In the genomic region with DNA sequence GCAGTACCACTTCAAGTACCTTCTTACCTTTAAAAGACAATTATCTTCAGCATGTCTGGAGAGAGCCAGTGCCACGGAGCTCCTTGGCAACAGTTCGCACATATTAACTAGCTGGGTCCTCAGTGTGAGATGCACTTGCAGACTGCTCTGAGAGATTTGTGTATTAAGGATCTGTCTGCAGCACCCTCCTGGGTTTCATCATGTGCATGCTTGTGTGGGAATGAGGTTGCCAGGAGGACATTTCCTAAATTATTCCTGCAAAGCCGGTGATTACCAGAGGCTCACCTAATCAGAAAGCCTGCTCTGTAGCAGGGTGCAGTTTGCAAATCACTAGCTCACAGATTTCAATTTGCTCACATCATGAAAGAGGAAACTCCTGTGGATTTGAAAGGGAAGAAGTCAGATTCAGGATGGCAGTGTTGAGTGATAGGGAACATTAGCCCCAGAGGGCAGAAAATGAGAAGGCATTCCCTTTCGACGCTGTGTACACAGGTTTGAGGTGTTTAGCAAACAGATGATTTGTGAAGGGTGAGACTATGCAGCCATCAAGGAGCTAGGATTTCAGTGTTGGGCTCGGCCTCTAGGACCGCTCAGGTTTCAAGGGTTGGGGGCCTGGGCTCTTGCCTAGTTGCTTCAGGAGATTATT, we compare ENCODE assay signal across 16 mouse cellular contexts.
DNase-seq lines count a peak whose midpoint lies in the region; ATAC-seq lines count a peak whose summit lies in the region.
"Had no signal": no experiment of that assay in that cellular context is flagged by ENCODE, and none has a peak within 500 bp of the region (broad histone marks: within the 10 kb centered on the region; RNA-seq: fewer than 3 reads in every experiment).

No protein-coding gene starts in this region.

- no peak overlapping the region for H3K4me3 ChIP-seq in midbrain, embryonic 14.5 days (replicated peaks; ENCODE audit: low read depth, low read length)
- no peak overlapping the region for H3K4me3 ChIP-seq in midbrain, embryonic 11.5 days (ENCODE audit: low read depth, low read length)
- no peak overlapping the region for H3K4me3 ChIP-seq in hindbrain, embryonic 15.5 days
- H3K4me3 ChIP-seq: liver, embryonic 15.5 days; myocyte had no signal

- 41% methylated on average over 7 of the region's 7 CpGs for WGBS in midbrain, embryonic 14.5 days
- WGBS in midbrain, embryonic 11.5 days, result 53% methylated on average over 7 of the region's 7 CpGs
- 35% methylated on average over 7 of the region's 7 CpGs for WGBS in hindbrain, embryonic 15.5 days

- no peaks in the 10 kb centered on the region for H3K9me3 ChIP-seq in midbrain, embryonic 14.5 days (ENCODE audit: control insufficient read depth, low read length)
- H3K9me3 ChIP-seq in midbrain, embryonic 11.5 days (ENCODE audit: control insufficient read depth, low read length), result no peaks in the 10 kb centered on the region
- H3K9me3 ChIP-seq in hindbrain, embryonic 15.5 days, result no peaks in the 10 kb centered on the region
- H3K9me3 ChIP-seq: liver, embryonic 15.5 days had no signal

- peak overlapping the region; percentile 67 for H3K27ac ChIP-seq in midbrain, embryonic 14.5 days (replicated peaks; ENCODE audit: low read depth, low read length)
- H3K27ac ChIP-seq in midbrain, embryonic 11.5 days (ENCODE audit: low read depth, low read length), result no peak overlapping the region
- peak overlapping the region; percentile 63 for H3K27ac ChIP-seq in hindbrain, embryonic 15.5 days (replicated peaks)
- H3K27ac ChIP-seq: liver, embryonic 15.5 days; macrophage had no signal

- peaks cover 3% of the 10 kb centered on the region; the same call in 1 of the 2 replicates for H3K4me1 ChIP-seq in midbrain, embryonic 14.5 days (ENCODE audit: control insufficient read depth, insufficient read depth, low read length)
- peaks cover 6% of the 10 kb centered on the region; the same call in 1 of the 2 replicates for H3K4me1 ChIP-seq in midbrain, embryonic 11.5 days (ENCODE audit: control insufficient read depth, insufficient read depth, low read length)
- H3K4me1 ChIP-seq in hindbrain, embryonic 15.5 days (replicated peaks), result peaks cover 14% of the 10 kb centered on the region
- H3K4me1 ChIP-seq: liver, embryonic 15.5 days had no signal

- no peaks in the 10 kb centered on the region for H3K36me3 ChIP-seq in midbrain, embryonic 14.5 days (ENCODE audit: control insufficient read depth, insufficient read depth, low read length)
- no peaks in the 10 kb centered on the region for H3K36me3 ChIP-seq in midbrain, embryonic 11.5 days (ENCODE audit: control insufficient read depth, insufficient read depth, low read length)
- H3K36me3 ChIP-seq in hindbrain, embryonic 15.5 days, result no peaks in the 10 kb centered on the region
- H3K36me3 ChIP-seq: G1E; liver, embryonic 15.5 days had no signal

- no peak overlapping the region for H3K4me2 ChIP-seq in midbrain, embryonic 14.5 days (ENCODE audit: low read length)
- no peak overlapping the region for H3K4me2 ChIP-seq in midbrain, embryonic 11.5 days
- H3K4me2 ChIP-seq in hindbrain, embryonic 15.5 days, result no peak overlapping the region
- H3K4me2 ChIP-seq: liver, embryonic 15.5 days had no signal

- no peaks in the 10 kb centered on the region for H3K27me3 ChIP-seq in midbrain, embryonic 14.5 days (ENCODE audit: control insufficient read depth, insufficient read depth, low read length)
- H3K27me3 ChIP-seq in midbrain, embryonic 11.5 days (ENCODE audit: control insufficient read depth, insufficient read depth, low read length), result no peaks in the 10 kb centered on the region
- H3K27me3 ChIP-seq in hindbrain, embryonic 15.5 days, result no peaks in the 10 kb centered on the region
- H3K27me3 ChIP-seq: liver, embryonic 15.5 days had no signal

- ATAC-seq in midbrain, embryonic 14.5 days (ENCODE audit: low FRiP score, low TSS enrichment), result no peak
- no peak for ATAC-seq in midbrain, embryonic 11.5 days (ENCODE audit: low FRiP score)
- peak; percentile 78 for ATAC-seq in hindbrain, embryonic 15.5 days (ENCODE audit: low FRiP score, low read depth)
- ATAC-seq: inflammation-experienced regulatory T-cells, adult 6 months had no signal

- peak; percentile 66 for DNase-seq in heart, adult 11 months
- no peak for DNase-seq in heart, adult 9 months (ENCODE audit: low spot score in 2 of 2)
- peak; percentile 59 for DNase-seq in midbrain, embryonic 14.5 days
- no peak for DNase-seq in midbrain, embryonic 11.5 days (ENCODE audit: low spot score, missing footprints)
- DNase-seq in gastrocnemius, postnatal 10 days, result no peak
- DNase-seq in urinary bladder, postnatal 36 days (ENCODE audit: low spot score in 2 of 2), result no peak
- no peak for DNase-seq in right cerebral cortex, adult 2 months (ENCODE audit: low spot score in 2 of 2)
- DNase-seq: B cell, adult 2 months; retina, postnatal 1 day; thymus, adult 18-20 months had no signal

- H3K9ac ChIP-seq in midbrain, embryonic 14.5 days (replicated peaks; ENCODE audit: low read length), result no peak overlapping the region
- no peak overlapping the region for H3K9ac ChIP-seq in midbrain, embryonic 11.5 days (ENCODE audit: low read length)
- H3K9ac ChIP-seq in hindbrain, embryonic 15.5 days, result no peak overlapping the region
- H3K9ac ChIP-seq: liver, embryonic 15.5 days had no signal

Comparison
In these comparisons a context has a peak if more than half of its experiments do, and no peak if none do; other contexts are left out.
1. DNase-seq: peak in heart, adult 11 months (single experiment) and midbrain, embryonic 14.5 days (single experiment); none in heart, adult 9 months (0 of 2), midbrain, embryonic 11.5 days (single experiment), gastrocnemius, postnatal 10 days (single experiment), urinary bladder, postnatal 36 days (0 of 2) and right cerebral cortex, adult 2 months (0 of 2).